Mouse (Mus musculus): ENCODE measurements at regions not wholly inside any gene's neighbourhood (a gene's known extent, or its start where the extent isn't known, plus 50 kb on each side); places are given as distances from the start of the nearest gene placed in this dataset.

GRCm38 (mm10) chr16:18683556-18683955 is 53.8 kb upstream of the Sept5 start:
- peak; percentile 24 for DNase-seq

- no peak for DNase-seq
These were observed 56.4 kb upstream of the Sept5 start for GRCm38 (mm10) chr16:18686044-18686761.

GRCm38 (mm10) chr16:18686916-18687315 is 57.2 kb upstream of the Sept5 start:
- DNase-seq, result peak; percentile 83

DNA sequence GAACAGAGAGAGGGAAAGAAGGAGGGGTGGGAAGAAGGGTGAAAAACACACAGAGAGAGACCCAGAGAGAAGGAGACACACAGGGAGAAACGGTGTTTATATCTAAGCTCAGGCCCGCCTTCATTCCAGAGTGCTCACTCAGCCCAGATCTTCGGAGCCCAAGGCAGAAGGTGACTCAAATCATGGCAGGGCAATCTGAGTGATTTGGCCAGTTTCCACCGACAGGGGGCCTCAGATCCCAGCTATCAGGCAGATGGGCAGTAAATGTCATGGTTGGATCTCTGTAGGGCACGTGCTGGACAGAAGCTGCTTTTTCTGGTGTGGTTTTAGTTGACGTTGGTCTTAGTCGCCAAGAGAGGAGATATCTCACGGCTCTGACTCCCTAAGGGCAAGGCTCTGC is 57.6 kb upstream of the Sept5 start:
- peak; percentile 75 for DNase-seq

DNA sequence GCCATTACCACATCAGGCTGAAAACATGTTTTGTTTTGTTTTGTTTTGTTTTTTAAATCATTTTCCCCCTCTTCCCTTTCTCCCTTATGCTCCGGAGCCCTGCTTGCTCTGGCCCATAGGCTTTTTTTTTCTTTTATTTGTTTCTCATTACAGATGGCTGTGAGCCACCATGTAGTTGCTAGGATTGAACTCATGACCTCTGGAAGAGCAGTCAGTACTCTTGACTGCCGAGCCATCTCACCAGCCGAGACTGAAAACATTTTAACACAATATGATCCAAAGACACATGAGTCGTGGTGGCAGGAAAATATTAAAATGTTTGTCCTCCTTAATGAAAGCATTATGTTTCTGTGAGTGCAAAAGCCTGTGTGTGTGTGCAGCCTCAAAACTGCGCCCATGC is 65.8 kb upstream of the Sept5 start:
- no peak for DNase-seq

GRCm38 (mm10) chr16:18696074-18696819 is 66.5 kb upstream of the Sept5 start:
- DNase-seq, result peak; percentile 82

- DNase-seq, result no peak
These were observed 67.0 kb upstream of the Sept5 start for GRCm38 (mm10) chr16:18696820-18697168.

- no peak for DNase-seq
These were observed 72.5 kb upstream of the Cldn5 start for GRCm38 (mm10) chr16:18704126-18704525.

DNA sequence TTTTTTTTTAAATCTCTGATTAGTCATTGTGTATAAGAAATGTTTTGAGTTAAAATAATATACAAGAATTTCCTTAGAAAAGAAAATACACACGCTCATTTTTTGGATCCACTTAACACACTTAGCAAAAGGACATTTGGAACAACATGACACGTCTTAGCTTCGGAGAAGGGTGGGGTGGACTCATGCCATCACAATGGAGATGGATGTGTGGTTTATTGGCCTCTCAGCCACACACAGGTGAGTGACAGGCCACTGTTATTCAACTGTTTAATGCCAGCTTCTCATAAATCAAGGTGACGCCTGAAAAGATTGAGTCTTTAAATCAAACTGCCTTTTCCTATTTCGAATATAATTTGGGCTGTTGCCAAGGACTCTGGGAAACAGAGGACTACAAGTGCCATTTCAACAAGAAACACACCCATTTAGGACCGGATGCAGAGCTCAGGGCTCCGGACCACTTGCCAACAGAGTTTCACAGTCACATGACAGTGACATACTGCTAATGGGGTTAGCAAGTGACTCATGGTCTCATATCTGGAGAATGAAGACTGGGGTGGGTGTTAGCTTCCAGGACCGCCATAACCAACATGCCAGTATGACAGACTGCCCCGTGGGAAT is 71.5 kb upstream of the Cldn5 start:
- DNase-seq, result peak; percentile 36

DNA sequence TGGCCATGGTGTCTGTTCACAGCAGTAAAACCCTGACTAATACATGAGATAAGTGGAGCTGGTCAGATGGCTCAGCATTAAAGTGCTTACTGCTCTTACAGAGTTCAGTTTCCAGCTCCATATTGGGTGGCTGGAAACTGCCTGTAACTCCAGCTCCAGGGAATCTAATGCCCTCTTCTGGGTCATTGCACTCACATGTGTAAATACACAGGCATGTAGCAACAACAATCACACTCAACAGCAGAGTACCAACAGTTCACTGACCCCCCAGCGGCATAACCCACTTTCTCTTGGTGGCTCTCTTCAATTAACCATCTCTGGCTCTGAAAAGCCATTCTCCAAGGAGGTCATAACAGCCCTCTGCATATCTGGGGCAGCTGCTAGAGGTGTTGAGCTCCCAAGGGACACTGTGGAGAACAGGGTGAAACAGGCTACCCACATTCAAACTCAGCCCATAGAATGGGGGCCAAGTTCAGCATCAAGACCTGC is 65.0 kb upstream of the Cldn5 start:
- no peak for DNase-seq

DNA sequence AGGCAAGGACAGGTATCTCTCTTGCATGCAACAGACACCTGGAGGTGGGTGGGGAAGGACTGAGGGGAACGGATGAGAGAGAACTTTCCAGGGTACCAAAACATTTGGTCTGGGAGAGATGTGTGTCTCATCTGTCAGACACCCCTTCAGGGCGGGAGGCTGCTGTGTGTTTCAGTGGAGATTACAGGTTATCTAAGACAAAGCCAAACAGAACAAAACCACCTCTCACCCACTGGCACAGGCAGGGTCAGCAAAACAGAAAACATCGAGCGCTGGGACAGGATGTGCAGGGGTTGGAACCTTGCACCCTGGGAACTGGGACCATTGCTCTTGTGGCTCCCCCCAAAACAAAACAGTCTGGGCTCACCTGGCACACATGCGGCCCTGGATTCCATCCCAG is 63.6 kb upstream of the Cldn5 start:
- no peak for DNase-seq

- peak; percentile 50 for DNase-seq
These were observed 61.3 kb upstream of the Cldn5 start for GRCm38 (mm10) chr16:18715381-18715780.

GRCm38 (mm10) chr16:18718040-18718439 is 58.6 kb upstream of the Cldn5 start:
- peak; percentile 22 for DNase-seq

GRCm38 (mm10) chr16:18720433-18721233 is 56.0 kb upstream of the Cldn5 start:
- no peak for DNase-seq

- no peak for DNase-seq
These were observed 53.3 kb upstream of the Cldn5 start for GRCm38 (mm10) chr16:18723186-18723843.

DNA sequence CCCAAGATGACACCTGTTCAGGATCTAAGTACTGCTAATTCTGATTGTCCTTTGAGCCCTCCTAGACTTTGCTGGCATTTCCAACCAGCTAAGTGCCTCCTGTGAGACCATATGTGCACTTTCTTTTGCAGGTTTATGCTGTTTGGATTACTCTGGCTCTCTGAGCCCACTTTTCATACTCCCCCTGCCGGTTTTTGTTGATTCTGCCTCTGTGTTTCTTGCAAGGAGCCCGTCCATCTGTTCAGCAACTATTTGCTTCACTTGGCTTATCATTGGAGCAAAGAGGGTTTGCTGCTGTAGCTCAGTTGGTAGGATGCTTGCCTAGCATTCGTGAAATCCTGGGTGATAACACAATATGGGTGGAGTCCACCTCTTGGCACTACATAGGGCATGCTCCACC is 52.8 kb upstream of the Cldn5 start:
- DNase-seq, result no peak

DNA sequence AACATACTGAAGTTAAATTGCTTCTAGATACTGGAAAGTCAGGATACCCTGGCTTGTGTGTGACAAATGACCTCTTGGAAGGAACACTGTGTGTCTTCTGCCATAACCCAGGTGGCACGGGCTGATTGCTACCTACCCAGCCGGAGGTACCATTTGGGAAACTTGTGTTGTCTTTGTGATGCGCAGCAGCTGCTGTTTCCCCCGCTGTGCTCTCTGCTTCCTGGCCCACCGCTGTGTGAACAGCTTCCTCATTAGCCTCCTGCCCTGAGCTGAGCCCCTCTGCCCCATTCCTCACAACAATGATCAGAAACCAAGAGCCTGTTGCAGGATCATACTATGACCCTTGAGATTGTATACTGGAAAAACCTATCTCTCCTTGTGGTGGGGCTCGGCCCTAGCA is 51.9 kb upstream of the Cldn5 start:
- no peak for DNase-seq
